Mouse (Mus musculus) myocyte (in vitro differentiated cells): ENCODE results near the gene Rnf149. TPM values are rescaled to one million over a fixed set of nuclear protein-coding genes. Genes with fewer than 3 reads are reported as not detected.

Experiments
- H3K27me3 ChIP-seq: one replicate; pipeline ENCODE4 v1.6.1; 2011; ENCODE audit not compliant: control insufficient read depth, insufficient read depth, insufficient read length
- H3K36me3 ChIP-seq: one replicate; pipeline ENCODE4 v1.6.1; 2011; ENCODE audit not compliant: control insufficient read depth, insufficient read depth
- H3K4me2 ChIP-seq: one replicate; pipeline ENCODE4 v1.6.1; 2011; ENCODE audit warnings: low read depth, control low read depth
- H3K4me3 ChIP-seq: one replicate; pipeline ENCODE4 v1.5.1; 2011; ENCODE audit warnings: mild to moderate bottlenecking, control low read depth, moderate library complexity
- H3K79me2 ChIP-seq: one replicate; pipeline ENCODE4 v1.6.1; 2011; ENCODE audit not compliant: control insufficient read depth, insufficient read depth
- H3ac ChIP-seq: one replicate; pipeline ENCODE4 v1.6.1; 2011; ENCODE audit not compliant: control insufficient read depth, insufficient read length
- CEBPB ChIP-seq: IDR thresholded peaks from 2 replicates; pipeline ENCODE4 v1.6.1; 2011; ENCODE audit warnings: mild to moderate bottlenecking, moderate library complexity; ENCODE audit not compliant: poor library complexity, insufficient read depth, severe bottlenecking
- E2F4 ChIP-seq: IDR thresholded peaks from one replicate; pipeline ENCODE4 v1.6.1; 2011; ENCODE audit warnings: mild to moderate bottlenecking, control low read depth, moderate library complexity; ENCODE audit not compliant: insufficient read depth
- MAX ChIP-seq: IDR thresholded peaks from one replicate; pipeline ENCODE4 v1.6.1; 2011; ENCODE audit warnings: low read depth, mild to moderate bottlenecking, control low read depth
- MYOD1 ChIP-seq, 3 experiments: IDR thresholded peaks; one replicate each; pipeline ENCODE4 v1.6.1; 2011; ENCODE audit warnings: control low read depth in 2 of 3, low read depth in 2 of 3, mild to moderate bottlenecking in 2 of 3, moderate library complexity in 1 of 3; ENCODE audit not compliant: insufficient read length in 2 of 3, control insufficient read depth in 1 of 3
- MYOG ChIP-seq, 3 experiments: IDR thresholded peaks; one replicate each; pipeline ENCODE4 v1.6.1; 2011; ENCODE audit warnings: control low read depth in 2 of 3, low read depth in 2 of 3, mild to moderate bottlenecking in 2 of 3; ENCODE audit not compliant: insufficient read length in 2 of 3, control insufficient read depth in 1 of 3, insufficient read depth in 1 of 3
- POLR2A ChIP-seq: IDR thresholded peaks from one replicate; pipeline ENCODE4 v1.6.1; 2011; ENCODE audit warnings: low read depth, mild to moderate bottlenecking, control low read depth, moderate library complexity; ENCODE audit not compliant: insufficient read length
- POLR2AphosphoS2 ChIP-seq: IDR thresholded peaks from one replicate; pipeline ENCODE4 v1.6.1; 2011; ENCODE audit warnings: low read depth, control low read depth; ENCODE audit not compliant: insufficient read length
- REST ChIP-seq: IDR thresholded peaks from one replicate; pipeline ENCODE4 v1.6.1; 2011; ENCODE audit warnings: mild to moderate bottlenecking, control low read depth, moderate library complexity; ENCODE audit not compliant: insufficient read depth, insufficient read length
- SRF ChIP-seq: IDR thresholded peaks from one replicate; pipeline ENCODE4 v1.6.1; 2011; ENCODE audit warnings: low read depth; ENCODE audit not compliant: control insufficient read depth, insufficient read length
- TCF12 ChIP-seq: IDR thresholded peaks from one replicate; pipeline ENCODE4 v1.6.1; 2011; ENCODE audit warnings: mild to moderate bottlenecking, control low read depth; ENCODE audit not compliant: poor library complexity, insufficient read depth, severe bottlenecking
- TCF3 ChIP-seq: IDR thresholded peaks from one replicate; pipeline ENCODE4 v1.6.1; 2011; ENCODE audit warnings: low read depth, control low read depth; ENCODE audit not compliant: insufficient read length
- USF1 ChIP-seq: IDR thresholded peaks from one replicate; pipeline ENCODE4 v1.6.1; 2011; ENCODE audit warnings: low read depth, mild to moderate bottlenecking, control low read depth, moderate library complexity
- polyA plus RNA-seq: library from polyadenylated mRNA; unstranded; fragments of >200 nt; fragmentation: generic; extraction: Trizol; gene quantifications from one replicate; pipeline ENCODE4 v1.2.1, GENCODE M21; 2012; ENCODE audit warnings: missing spikeins

The Rnf149 gene
- polyA plus RNA-seq, 1 experiment: 17.9 TPM

DNA sequence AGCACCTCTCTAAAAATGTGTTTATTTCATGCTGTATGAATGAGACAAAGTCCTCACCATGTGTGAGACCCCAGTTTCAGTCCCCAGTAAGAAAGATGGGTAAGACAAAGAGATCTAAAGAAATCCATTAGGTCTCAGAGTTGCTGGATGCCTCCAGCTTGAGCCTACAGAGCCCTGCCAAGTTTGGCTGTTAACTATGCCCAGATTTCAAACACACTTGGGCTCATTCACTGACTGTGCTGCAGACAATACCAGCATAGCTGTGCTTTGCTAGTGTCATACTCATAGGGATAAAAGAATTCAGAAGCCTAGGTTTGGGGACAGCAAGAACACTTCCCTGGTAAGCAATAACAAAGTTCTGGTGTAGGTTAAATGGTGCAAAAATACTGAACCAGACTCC lies 9.1 kb downstream of the Rnf149 start:
- TF ChIP-seq REST: no peak
- Histone ChIP-seq H3ac (no peak overlapping the region), H3K4me2 (no peak overlapping the region), H3K79me2 (peaks cover 82% of the 10 kb centered on the region), H3K27me3 (no peaks in the 10 kb centered on the region), H3K36me3 (peaks cover 25% of the 10 kb centered on the region), H3K4me3 (no peak overlapping the region)

DNA sequence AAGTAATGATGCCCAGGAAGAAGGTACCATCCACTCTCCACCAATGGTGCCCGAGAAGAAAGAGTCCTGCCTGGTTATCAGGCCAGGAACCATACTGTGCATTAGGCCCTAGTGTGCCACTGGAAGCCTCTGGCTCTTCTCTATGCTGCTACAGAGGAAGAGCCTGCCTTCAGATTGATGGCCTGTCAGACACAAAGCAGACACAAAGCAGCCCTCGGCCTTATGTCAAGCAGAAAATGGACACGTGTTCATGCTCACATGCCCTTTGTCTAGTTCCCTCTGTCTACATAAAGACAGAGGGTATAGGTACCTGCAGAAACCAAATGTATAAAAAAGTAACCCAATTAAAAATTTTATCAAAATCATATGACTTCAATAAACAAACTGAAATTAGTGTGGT lies 12.6 kb downstream of the Rnf149 start:
- no peaks in the 10 kb centered on the region for H3K27me3 ChIP-seq
- no peak overlapping the region for H3ac ChIP-seq
- H3K79me2 ChIP-seq: peaks cover 52% of the 10 kb centered on the region
- TF ChIP-seq USF1 (no peak), MYOG (IDR thresholded peaks at IDR 0.05; ENCODE audit: control insufficient read depth in 1 of 3, insufficient read depth in 1 of 3, insufficient read length in 2 of 3, low read depth in 2 of 3) (no peak), SRF (no peak), MAX (no peak), POLR2AphosphoS2 (no peak), TCF12 (no peak), E2F4 (no peak), TCF3 (no peak), REST (no peak), POLR2A (no peak)
- H3K4me3 ChIP-seq: no peak overlapping the region
- no peak overlapping the region for H3K4me2 ChIP-seq
- peaks cover 25% of the 10 kb centered on the region for H3K36me3 ChIP-seq

DNA sequence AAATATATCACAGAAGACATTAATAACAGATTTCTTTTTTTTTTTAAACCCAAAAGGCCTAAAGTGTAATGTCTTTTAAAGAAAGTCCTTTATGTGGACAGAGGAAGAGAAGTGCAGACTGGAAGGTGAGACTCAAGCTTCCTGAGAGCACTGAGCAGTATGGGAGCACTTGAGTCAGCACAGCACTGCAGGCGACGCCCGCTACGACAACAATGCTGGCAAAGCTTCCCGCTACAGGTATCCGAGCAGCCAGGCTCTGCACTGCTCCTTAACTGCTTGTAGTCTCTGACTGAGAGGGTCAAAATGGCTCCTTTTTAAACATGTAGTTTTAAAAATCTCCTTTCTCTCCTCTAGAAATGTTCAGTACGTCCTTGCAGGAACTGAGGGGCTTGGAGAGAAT lies 14.0 kb downstream of the Rnf149 start:
- TF ChIP-seq SRF (no peak), MYOD1 (IDR thresholded peaks at IDR 0.05; ENCODE audit: control insufficient read depth in 1 of 3, insufficient read length in 2 of 3, low read depth in 2 of 3) (no peak), MAX (no peak), CEBPB (no peak), REST (no peak), USF1 (no peak), E2F4 (no peak), TCF12 (no peak), TCF3 (no peak), MYOG (IDR thresholded peaks at IDR 0.05; ENCODE audit: control insufficient read depth in 1 of 3, insufficient read depth in 1 of 3, insufficient read length in 2 of 3, low read depth in 2 of 3) (no peak), POLR2AphosphoS2 (no peak), POLR2A (no peak)
- Histone ChIP-seq H3K79me2 (peaks cover 39% of the 10 kb centered on the region), H3ac (no peak overlapping the region)

DNA sequence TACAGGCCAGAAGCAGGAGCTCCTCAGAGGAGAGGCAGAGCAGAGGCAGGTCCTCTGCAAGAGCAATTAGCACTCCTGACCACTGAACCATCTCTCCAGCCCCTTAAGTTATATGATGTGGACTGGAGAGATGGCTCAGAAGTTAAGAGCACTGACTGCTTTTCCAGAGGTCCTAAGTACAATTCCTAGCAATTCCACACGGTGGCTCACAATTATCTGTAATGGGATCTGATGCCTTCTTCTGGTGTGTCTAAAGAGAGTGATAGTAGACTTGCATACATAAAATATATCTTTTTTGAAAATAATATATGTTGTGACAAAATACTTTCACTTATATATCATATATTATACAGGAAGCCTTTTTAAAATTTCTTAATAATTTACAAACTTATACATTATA lies 15.3 kb downstream of the Rnf149 start:
- Histone ChIP-seq H3K79me2 (peaks cover 26% of the 10 kb centered on the region), H3K4me3 (no peak overlapping the region), H3K36me3 (peaks cover 34% of the 10 kb centered on the region), H3ac (no peak overlapping the region), H3K27me3 (no peaks in the 10 kb centered on the region), H3K4me2 (no peak overlapping the region)
- TF ChIP-seq POLR2AphosphoS2 (no peak), E2F4 (no peak), USF1 (no peak), MYOG (IDR thresholded peaks at IDR 0.05; ENCODE audit: control insufficient read depth in 1 of 3, insufficient read depth in 1 of 3, insufficient read length in 2 of 3, low read depth in 2 of 3) (no peak), POLR2A (no peak), MAX (no peak), REST (no peak), CEBPB (no peak), SRF (no peak), MYOD1 (IDR thresholded peaks at IDR 0.05; ENCODE audit: control insufficient read depth in 1 of 3, insufficient read length in 2 of 3, low read depth in 2 of 3) (no peak), TCF12 (no peak), TCF3 (no peak)

More for the DNA sequence above, 14.0 kb downstream of the Rnf149 start:
- H3K27me3 ChIP-seq: no peaks in the 10 kb centered on the region
- no peak overlapping the region for H3K4me2 ChIP-seq
- H3K4me3 ChIP-seq: no peak overlapping the region
- peaks cover 25% of the 10 kb centered on the region for H3K36me3 ChIP-seq

DNA sequence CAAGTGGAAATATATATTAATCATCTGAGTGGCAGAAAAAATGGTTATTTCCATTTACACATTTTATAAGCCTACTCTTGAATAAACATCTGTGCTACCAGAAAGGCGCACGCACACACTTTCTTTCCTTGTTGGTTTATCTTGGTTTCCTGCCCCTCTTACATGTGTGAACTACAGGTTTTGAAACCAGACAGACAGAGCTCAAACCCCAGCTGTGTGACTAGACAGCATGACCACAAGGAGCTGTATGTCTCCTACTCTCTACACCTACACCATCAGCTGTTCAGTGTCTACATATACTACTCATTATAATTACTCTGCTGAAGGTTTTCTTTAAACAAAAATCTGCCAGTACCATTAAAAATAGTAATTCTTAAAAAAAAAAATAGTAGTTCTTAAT lies 18.2 kb downstream of the Rnf149 start:
- no peak for TF ChIP-seq USF1
- peak in 2 of 3 experiments; percentile 50 to 67 for TF ChIP-seq MYOD1 (IDR thresholded peaks at IDR 0.05; ENCODE audit: control insufficient read depth in 1 of 3, insufficient read length in 2 of 3, low read depth in 2 of 3)
- Histone ChIP-seq H3K36me3 (peaks cover 23% of the 10 kb centered on the region), H3K79me2 (peaks cover 4% of the 10 kb centered on the region), H3K4me2 (no peak overlapping the region), H3K27me3 (no peaks in the 10 kb centered on the region), H3K4me3 (no peak overlapping the region), H3ac (no peak overlapping the region)
